Mouse (Mus musculus): ENCODE measurements around the gene Rin1. TPM values are rescaled to one million over a fixed set of nuclear protein-coding genes. Genes with fewer than 3 reads are reported as not detected.

Rin1 gene
- polyA plus RNA-seq, 1 experiment from 2014 or later, result 1.5 TPM

DNA sequence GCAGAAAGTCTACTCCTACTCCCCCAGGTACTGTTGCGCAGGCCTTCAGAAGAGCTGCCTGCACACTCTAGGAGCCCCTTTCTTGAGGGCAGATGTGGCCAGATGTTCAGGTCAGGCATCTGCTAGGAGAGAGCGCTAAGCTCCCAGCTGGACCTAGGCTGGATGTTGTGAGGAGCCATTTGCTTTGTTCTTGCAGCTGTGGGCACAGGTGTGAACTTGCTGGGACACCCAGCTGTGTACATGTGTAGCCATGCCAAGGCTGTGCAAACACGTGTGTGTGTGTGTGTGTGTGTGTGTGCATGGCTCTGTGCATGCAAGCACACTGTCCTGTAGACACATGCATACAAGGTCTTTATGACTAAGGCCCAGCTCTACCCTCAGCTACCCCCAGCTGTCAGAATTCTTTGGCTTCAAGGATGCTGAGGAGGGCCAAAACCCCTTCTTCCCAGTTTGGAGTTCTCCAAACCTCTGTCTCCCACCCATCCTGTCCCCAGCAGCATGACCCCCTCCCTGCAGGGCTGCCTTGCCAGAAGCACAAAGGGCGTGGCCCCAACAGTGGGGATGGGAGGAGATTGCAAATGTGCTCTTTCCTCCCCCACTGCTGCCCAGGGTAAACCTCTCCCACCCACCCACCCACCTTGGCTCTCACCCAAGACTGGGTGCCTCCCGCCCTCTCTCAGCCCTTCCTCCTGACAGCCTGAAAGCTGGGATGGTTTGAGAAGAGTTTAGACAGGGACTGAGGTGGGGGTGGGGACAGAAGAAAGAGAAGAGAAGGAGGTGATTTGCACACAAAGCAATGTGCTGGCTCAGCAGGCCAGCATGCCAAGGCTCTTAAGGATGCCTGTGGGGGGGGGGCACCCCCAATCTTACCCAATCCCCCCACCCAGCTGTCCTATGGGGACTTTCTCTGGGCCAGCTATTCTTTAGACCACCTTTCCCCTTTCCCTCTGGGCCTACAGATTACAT is 10.4 kb downstream of the Rin1 start:
- Histone ChIP-seq H3K9ac (peak overlapping the region; percentile 20; the same call in 1 of the 2 replicates), H3K4me1 (replicated peaks) (peaks cover 27% of the 10 kb centered on the region), H3K27ac (peak overlapping the region; percentile 18; the same call in 1 of the 2 replicates), H3K4me3 (no peak overlapping the region), H3K9me3 (no peaks in the 10 kb centered on the region), H3K36me3 (no peaks in the 10 kb centered on the region), H3K4me2 (no peak overlapping the region), H3K27me3 (peaks cover 16% of the 10 kb centered on the region)
- 43% methylated on average over 5 of the region's 5 CpGs for WGBS
- no peak for ATAC-seq (ENCODE audit: low FRiP score)

- ATAC-seq (ENCODE audit: low FRiP score), result no peak
- no peaks in the 10 kb centered on the region for H3K36me3 ChIP-seq
- 91% methylated on average over 5 of the region's 5 CpGs for WGBS
These were observed 11.8 kb downstream of the Rin1 start for GRCm38 (mm10) chr19:5062041-5062440.

GRCm38 (mm10) chr19:5062446-5062845 is 12.2 kb downstream of the Rin1 start:
- ATAC-seq (ENCODE audit: low FRiP score), result no peak
- no peak overlapping the region for H3K27ac ChIP-seq

More at GRCm38 (mm10) chr19:5062041-5062440, 11.8 kb downstream of the Rin1 start:
- Histone ChIP-seq H3K4me3 (no peak overlapping the region), H3K9me3 (no peaks in the 10 kb centered on the region), H3K4me2 (no peak overlapping the region), H3K9ac (no peak overlapping the region), H3K27me3 (peaks cover 29% of the 10 kb centered on the region), H3K27ac (no peak overlapping the region), H3K4me1 (replicated peaks) (peaks cover 24% of the 10 kb centered on the region)

DNA sequence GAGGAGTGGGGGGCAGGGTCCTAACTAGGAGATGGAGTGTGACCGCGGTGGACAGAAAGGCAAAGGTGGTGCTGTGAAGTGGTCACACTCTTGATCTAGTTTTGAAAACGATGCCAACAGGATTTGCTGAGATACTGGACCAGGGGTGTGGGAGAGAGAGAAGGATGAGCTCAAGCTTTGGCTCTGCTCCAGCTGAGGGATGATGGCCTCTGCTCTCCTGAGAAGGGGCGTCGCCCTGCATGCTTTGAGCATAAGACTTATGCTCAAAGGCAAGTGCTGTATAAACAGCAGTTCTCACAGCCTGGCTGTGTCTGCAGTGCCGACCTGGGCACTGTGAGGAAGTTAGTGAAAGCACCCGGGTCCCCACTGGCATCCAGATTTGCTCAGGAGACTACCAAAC is 14.8 kb downstream of the Rin1 start:
- no peak for ATAC-seq (ENCODE audit: low FRiP score)
- Histone ChIP-seq H3K27ac (no peak overlapping the region), H3K4me2 (no peak overlapping the region), H3K36me3 (no peaks in the 10 kb centered on the region), H3K9me3 (no peaks in the 10 kb centered on the region), H3K27me3 (peaks cover 54% of the 10 kb centered on the region), H3K4me1 (replicated peaks) (peaks cover 44% of the 10 kb centered on the region), H3K9ac (0 out of 2 replicates have a peak overlapping the region, but pooled peaks have one; percentile 19), H3K4me3 (no peak overlapping the region)
- WGBS, result 78% methylated on average over 7 of the region's 7 CpGs

More at GRCm38 (mm10) chr19:5062446-5062845, 12.2 kb downstream of the Rin1 start:
- Histone ChIP-seq H3K9me3 (no peaks in the 10 kb centered on the region), H3K36me3 (no peaks in the 10 kb centered on the region), H3K4me3 (no peak overlapping the region), H3K4me1 (replicated peaks) (peaks cover 28% of the 10 kb centered on the region), H3K4me2 (no peak overlapping the region), H3K27me3 (peaks cover 33% of the 10 kb centered on the region), H3K9ac (no peak overlapping the region)
- WGBS, result 77% methylated on average over 6 of the region's 6 CpGs

- Histone ChIP-seq H3K4me2 (peak overlapping the region; percentile 76), H3K27ac (peak overlapping the region; percentile 45; the same call in 1 of the 2 replicates), H3K36me3 (no peaks in the 10 kb centered on the region), H3K9ac (peak overlapping the region; percentile 79), H3K4me1 (replicated peaks) (peaks cover 45% of the 10 kb centered on the region), H3K4me3 (peak overlapping the region; percentile 45), H3K27me3 (peaks cover 61% of the 10 kb centered on the region), H3K9me3 (no peaks in the 10 kb centered on the region)
- ATAC-seq (ENCODE audit: low FRiP score), result no peak
- WGBS, result 15% methylated on average over 15 of the region's 15 CpGs
These were observed 16.9 kb downstream of the Rin1 start for GRCm38 (mm10) chr19:5067040-5067799.

- H3K4me3 ChIP-seq, result peak within 1 kb of the TSS; percentile 45
- under 1% methylated on average over 47 of the region's 56 CpGs for WGBS
- peak within 1 kb of the TSS; percentile 76 for H3K4me2 ChIP-seq
- peak within 1 kb of the TSS; percentile 79 for H3K9ac ChIP-seq
- peaks cover 52% of the 10 kb centered on the region for H3K4me1 ChIP-seq (replicated peaks)
- H3K9me3 ChIP-seq, result no peaks in the 10 kb centered on the region
- no peak for ATAC-seq (ENCODE audit: low FRiP score)
- H3K36me3 ChIP-seq, result no peaks in the 10 kb centered on the region
- H3K27ac ChIP-seq, result peak within 1 kb of the TSS; percentile 45; the same call in 1 of the 2 replicates
- H3K27me3 ChIP-seq, result peaks cover 61% of the 10 kb centered on the region
These were observed 17.7 kb downstream of the Rin1 start, which contains the start of gene Cd248 for GRCm38 (mm10) chr19:5067867-5068569. Gene Cd248 (plus strand): TSS chr19:5068078.

- Histone ChIP-seq H3K4me1 (replicated peaks) (peaks cover 52% of the 10 kb centered on the region), H3K36me3 (no peaks in the 10 kb centered on the region), H3K4me2 (peak overlapping the region; percentile 76), H3K27ac (0 out of 2 replicates have a peak overlapping the region, but pooled peaks have one; percentile 1), H3K27me3 (peaks cover 65% of the 10 kb centered on the region), H3K9me3 (no peaks in the 10 kb centered on the region), H3K9ac (peak overlapping the region; percentile 79), H3K4me3 (peak overlapping the region; percentile 45)
- ATAC-seq (ENCODE audit: low FRiP score), result no peak
- 34% methylated on average over 21 of the region's 21 CpGs for WGBS
These were observed 18.4 kb downstream of the Rin1 start for GRCm38 (mm10) chr19:5068570-5069234.

DNA sequence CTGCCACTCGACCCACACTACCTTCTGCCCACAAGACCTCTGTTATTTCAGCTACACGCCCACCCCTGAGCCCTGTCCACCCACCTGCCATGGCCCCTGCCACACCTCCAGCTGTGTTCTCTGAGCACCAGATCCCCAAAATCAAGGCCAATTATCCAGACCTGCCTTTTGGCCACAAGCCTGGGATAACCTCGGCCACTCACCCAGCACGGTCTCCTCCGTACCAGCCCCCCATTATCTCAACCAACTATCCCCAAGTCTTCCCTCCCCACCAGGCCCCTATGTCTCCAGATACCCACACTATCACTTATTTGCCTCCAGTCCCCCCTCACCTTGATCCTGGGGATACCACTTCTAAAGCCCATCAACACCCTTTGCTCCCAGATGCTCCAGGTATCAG is 19.2 kb downstream of the Rin1 start:
- no peak for ATAC-seq (ENCODE audit: low FRiP score)
- Histone ChIP-seq H3K36me3 (no peaks in the 10 kb centered on the region), H3K27ac (no peak overlapping the region), H3K4me1 (replicated peaks) (peaks cover 52% of the 10 kb centered on the region), H3K9ac (0 out of 2 replicates have a peak overlapping the region, but pooled peaks have one; percentile 29), H3K4me3 (peak overlapping the region; percentile 45; the same call in 1 of the 2 replicates), H3K27me3 (peaks cover 73% of the 10 kb centered on the region), H3K9me3 (no peaks in the 10 kb centered on the region), H3K4me2 (peak overlapping the region; percentile 76)
- WGBS, result 91% methylated on average over 5 of the region's 5 CpGs

- Histone ChIP-seq H3K4me2 (peak overlapping the region; percentile 76), H3K4me3 (peak overlapping the region; percentile 45)
These were observed 19.7 kb downstream of the Rin1 start for GRCm38 (mm10) chr19:5069978-5070377.

GRCm38 (mm10) chr19:5071077-5071476 is 20.8 kb downstream of the Rin1 start:
- Histone ChIP-seq H3K9ac (peak overlapping the region; percentile 71), H3K4me1 (replicated peaks) (peaks cover 52% of the 10 kb centered on the region), H3K36me3 (no peaks in the 10 kb centered on the region), H3K9me3 (no peaks in the 10 kb centered on the region), H3K4me2 (peak overlapping the region; percentile 76), H3K4me3 (peak overlapping the region; percentile 45), H3K27ac (peak overlapping the region; percentile 79), H3K27me3 (peaks cover 70% of the 10 kb centered on the region)
- ATAC-seq (ENCODE audit: low FRiP score), result 0 out of 2 replicates have a peak, but pooled peaks have one; percentile 6
- WGBS, result 6% methylated on average over 11 of the region's 11 CpGs

More at GRCm38 (mm10) chr19:5069978-5070377, 19.7 kb downstream of the Rin1 start:
- Histone ChIP-seq H3K36me3 (no peaks in the 10 kb centered on the region), H3K9me3 (no peaks in the 10 kb centered on the region), H3K27me3 (peaks cover 74% of the 10 kb centered on the region), H3K9ac (0 out of 2 replicates have a peak overlapping the region, but pooled peaks have one; percentile 29), H3K27ac (no peak overlapping the region), H3K4me1 (replicated peaks) (peaks cover 52% of the 10 kb centered on the region)
- ATAC-seq (ENCODE audit: low FRiP score), result no peak
- WGBS, result 79% methylated on average over 7 of the region's 7 CpGs
